Mouse (Mus musculus) CH12.LX (cell line): ENCODE measurements at regions not wholly inside any gene's neighbourhood (a gene's known extent, or its start where the extent isn't known, plus 50 kb on each side); places are given as distances from the start of the nearest gene placed in this dataset.

Experiments
- CTCF ChIP-seq, 2 experiments: IDR thresholded peaks in 1 of 2; conservative IDR thresholded peaks in 1 of 2; 2 replicates each; pipeline ENCODE4 v1.5.1; 2011 to 2012; ENCODE audit warnings: low read depth in 2 of 2, low read length in 2 of 2, improper control_type of control experiment in 1 of 2, inconsistent platforms in 1 of 2, mild to moderate bottlenecking in 1 of 2, moderate library complexity in 1 of 2
- ETS1 ChIP-seq: conservative IDR thresholded peaks from 2 replicates; pipeline ENCODE4 v1.6.1; 2012; ENCODE audit warnings: low read depth, mild to moderate bottlenecking, inconsistent platforms, low read length, improper control_type of control experiment, moderate library complexity
- HCFC1 ChIP-seq: IDR thresholded peaks from 2 replicates; pipeline ENCODE4 v1.6.1; 2012; ENCODE audit warnings: low read depth, mild to moderate bottlenecking, inconsistent platforms, low read length, improper control_type of control experiment
- POLR2A ChIP-seq: IDR thresholded peaks from 2 replicates; pipeline ENCODE4 v1.6.1; 2011; ENCODE audit warnings: low read depth, mild to moderate bottlenecking, improper control_type of control experiment, low read length
- SMC3 ChIP-seq: IDR thresholded peaks from 2 replicates; pipeline ENCODE4 v1.6.1; 2011; ENCODE audit warnings: low read depth, low read length, improper control_type of control experiment
- ZNF384 ChIP-seq: IDR thresholded peaks from 2 replicates; pipeline ENCODE4 v1.6.1; 2012; ENCODE audit warnings: low read depth, low read length, improper control_type of control experiment, inconsistent platforms

GRCm38 (mm10) chr16:58211872-58212271 is 196.4 kb upstream of the Dcbld2 start:
- TF ChIP-seq ETS1 (no peak), POLR2A (no peak), SMC3 (no peak), HCFC1 (no peak), ZNF384 (no peak), CTCF (conservative IDR thresholded peaks at IDR 0.05 in 1 of 2, IDR thresholded peaks at IDR 0.05 in 1 of 2; ENCODE audit: low read depth in 2 of 2, low read length in 2 of 2) (no peak)
